Mouse (Mus musculus) 3T3-L1 (cell line): ENCODE measurements at regions not wholly inside any gene's neighbourhood (a gene's known extent, or its start where the extent isn't known, plus 50 kb on each side); places are given as distances from the start of the nearest gene placed in this dataset.

ENCODE experiments used
- DNase-seq: peaks from one replicate; pipeline ENCODE4 v3.0.0-alpha.2; 2015; ENCODE audit warnings: low read depth, low spot score

DNA sequence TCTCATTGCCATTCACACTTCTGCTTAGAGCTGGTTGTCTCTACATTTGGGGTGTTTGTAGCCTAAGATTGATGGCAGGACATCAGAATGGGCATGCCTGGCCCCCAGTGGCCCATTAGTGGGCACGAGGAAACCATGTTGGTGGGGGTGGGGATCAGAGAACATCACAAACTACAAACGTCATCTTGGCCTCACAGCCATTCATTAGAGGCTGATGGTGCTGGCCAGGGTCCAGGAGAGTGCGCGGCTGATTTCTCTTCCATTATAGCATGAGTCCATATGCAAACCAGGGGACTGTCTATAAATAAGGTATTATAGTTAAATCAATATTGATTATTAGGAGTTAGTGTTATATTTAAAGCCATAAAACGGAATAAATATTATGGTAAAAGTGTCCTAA lies 67.9 kb downstream of the 3100002H09Rik start:
- DNase-seq: no peak

GRCm38 (mm10) chr4:124538471-124538870 lies 72.1 kb downstream of the 3100002H09Rik start:
- DNase-seq: no peak

- no peak for DNase-seq
Measured at GRCm38 (mm10) chr4:124537681-124538080, 72.9 kb downstream of the 3100002H09Rik start.

DNA sequence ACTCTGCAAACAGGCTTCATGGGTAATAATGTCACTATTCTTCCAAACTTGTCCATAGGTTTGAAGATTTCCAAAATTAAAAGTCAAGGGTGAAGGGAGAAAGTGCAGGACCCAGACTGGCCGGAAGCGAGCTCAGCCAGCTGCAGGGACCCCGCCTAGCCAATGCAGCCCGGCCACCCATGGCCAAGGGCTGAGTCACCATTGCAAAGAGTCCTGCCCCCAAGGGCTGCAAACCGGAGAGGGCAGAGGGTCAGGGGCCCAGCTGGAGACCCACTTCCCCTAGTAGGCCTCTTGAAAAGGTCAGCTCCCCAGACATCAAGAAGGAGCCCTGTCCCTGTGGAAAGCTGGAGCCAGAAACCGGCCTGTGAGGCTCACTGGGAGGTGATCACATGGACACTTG lies 77.0 kb downstream of the 3100002H09Rik start:
- no peak for DNase-seq

DNA sequence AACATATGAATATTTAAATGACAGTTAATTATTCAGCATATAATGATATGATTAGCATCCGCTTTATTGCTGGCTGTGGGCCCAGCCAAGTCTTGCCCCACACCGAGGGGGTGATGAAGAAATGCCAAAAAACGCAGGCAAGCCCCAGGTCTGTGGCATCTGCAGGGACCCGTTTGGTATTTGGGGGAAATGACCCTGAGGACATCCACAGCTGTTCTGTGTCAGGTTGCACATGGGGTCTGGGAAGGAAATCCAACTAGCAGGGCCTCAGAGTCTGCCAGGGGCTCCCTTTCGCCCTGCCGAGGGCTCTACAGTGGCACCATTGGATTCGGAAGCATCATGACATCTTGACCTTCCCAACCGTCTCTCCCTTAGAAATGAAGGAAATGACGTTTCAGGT lies 80.0 kb downstream of the 3100002H09Rik start:
- no peak for DNase-seq

DNA sequence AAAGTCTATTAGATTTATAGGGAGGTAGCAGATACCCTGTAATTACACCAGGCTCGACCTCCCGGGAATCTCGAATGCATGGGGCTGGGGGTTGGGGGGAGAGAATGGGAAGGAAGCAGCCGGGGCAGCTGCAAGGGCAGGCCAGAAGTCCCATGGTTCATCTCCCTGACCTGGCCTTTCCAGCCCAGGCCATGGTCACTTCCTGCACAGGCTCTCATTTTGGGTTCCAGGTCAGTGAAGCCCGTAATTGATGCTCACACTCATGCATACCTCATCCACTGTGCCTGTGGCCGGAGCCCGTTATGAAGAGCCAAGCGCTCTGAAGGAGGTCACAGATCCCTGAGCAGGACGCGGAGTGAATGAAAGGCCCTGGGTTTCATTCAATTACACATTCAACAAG lies 83.8 kb downstream of the 3100002H09Rik start:
- DNase-seq: no peak

GRCm38 (mm10) chr4:124526362-124526761 lies 84.2 kb downstream of the 3100002H09Rik start:
- DNase-seq: no peak

DNA sequence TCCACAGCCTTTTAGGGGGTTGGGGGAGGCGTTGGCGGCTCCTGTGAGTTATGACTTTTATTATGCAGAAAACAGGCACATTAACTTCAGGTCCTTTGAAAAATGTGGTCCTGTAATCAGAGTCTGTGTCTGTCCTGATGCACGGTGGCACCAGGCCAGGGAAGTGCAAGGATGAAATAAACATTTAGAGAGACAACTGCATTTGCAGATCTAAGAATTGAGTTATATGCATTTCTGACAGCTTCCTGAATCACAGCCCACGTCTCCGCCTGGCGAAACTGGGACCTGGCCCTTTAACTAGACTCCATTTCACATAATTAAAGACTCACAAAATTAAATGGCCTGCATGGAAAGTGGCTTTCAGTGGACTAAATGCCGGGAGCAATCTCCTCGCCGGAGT lies 90.3 kb downstream of the 3100002H09Rik start:
- no peak for DNase-seq

- no peak for DNase-seq
Measured at GRCm38 (mm10) chr4:124511761-124512160, 98.8 kb downstream of the 3100002H09Rik start.

DNA sequence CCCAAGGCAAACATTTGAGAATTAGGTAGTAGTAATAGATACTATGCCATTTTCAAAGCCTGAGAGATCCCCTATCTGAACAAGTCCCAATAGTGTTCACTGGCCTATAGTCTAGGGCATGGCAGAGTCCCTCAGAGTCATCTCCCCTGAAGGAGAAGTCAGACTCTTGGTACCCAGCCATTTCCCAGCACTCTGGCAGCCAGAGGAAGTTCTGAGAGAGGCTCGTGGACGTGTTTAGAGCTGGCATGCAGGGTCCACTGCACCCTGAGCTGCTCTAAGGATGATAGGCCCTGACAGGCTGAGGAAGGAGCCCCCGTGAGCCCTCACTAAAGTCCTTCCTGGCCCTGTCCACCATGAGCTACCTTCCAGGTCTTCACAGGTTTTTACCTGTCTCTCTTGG lies 99.8 kb downstream of the 3100002H09Rik start:
- no peak for DNase-seq

- no peak for DNase-seq
Measured at GRCm38 (mm10) chr4:124509695-124510094, 100.9 kb downstream of the 3100002H09Rik start.

GRCm38 (mm10) chr4:124506083-124506647 lies 104.4 kb downstream of the 3100002H09Rik start:
- no peak for DNase-seq

GRCm38 (mm10) chr4:124501785-124502184 lies 108.8 kb downstream of the 3100002H09Rik start:
- no peak for DNase-seq

GRCm38 (mm10) chr4:124498043-124498442 lies 112.6 kb downstream of the 3100002H09Rik start:
- no peak for DNase-seq

DNA sequence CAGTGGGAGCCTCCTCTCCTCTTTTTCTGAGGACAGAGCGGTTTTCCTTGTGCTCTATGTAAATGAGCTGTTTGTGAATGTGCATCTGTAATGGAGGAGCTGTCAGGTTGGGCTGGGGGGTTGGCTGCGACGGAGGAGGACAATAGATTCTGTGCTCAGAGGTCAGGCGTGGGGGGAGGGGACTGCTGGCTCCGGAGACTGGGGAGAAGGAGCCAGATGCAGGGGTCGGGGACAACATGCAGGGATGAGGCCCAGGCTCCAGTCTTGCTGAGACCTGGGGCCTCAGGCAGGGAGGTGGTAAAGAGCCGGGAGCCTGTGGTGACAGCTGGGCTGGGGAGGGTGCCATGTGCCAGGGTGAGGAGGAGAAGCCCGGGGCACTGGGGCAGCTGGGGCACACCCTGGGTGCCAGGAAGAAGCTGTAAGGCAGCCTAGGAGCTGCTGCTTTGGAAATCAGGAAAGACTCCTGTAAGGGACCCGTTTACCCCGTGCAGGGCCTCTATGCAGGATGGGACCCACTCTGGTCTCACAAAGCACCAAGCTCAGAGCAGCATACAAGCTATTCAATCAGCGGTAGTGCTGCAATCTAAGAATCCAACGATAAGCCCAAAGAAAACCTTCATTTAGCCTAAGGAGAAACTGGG lies 124.5 kb downstream of the 3100002H09Rik start:
- DNase-seq: no peak

DNA sequence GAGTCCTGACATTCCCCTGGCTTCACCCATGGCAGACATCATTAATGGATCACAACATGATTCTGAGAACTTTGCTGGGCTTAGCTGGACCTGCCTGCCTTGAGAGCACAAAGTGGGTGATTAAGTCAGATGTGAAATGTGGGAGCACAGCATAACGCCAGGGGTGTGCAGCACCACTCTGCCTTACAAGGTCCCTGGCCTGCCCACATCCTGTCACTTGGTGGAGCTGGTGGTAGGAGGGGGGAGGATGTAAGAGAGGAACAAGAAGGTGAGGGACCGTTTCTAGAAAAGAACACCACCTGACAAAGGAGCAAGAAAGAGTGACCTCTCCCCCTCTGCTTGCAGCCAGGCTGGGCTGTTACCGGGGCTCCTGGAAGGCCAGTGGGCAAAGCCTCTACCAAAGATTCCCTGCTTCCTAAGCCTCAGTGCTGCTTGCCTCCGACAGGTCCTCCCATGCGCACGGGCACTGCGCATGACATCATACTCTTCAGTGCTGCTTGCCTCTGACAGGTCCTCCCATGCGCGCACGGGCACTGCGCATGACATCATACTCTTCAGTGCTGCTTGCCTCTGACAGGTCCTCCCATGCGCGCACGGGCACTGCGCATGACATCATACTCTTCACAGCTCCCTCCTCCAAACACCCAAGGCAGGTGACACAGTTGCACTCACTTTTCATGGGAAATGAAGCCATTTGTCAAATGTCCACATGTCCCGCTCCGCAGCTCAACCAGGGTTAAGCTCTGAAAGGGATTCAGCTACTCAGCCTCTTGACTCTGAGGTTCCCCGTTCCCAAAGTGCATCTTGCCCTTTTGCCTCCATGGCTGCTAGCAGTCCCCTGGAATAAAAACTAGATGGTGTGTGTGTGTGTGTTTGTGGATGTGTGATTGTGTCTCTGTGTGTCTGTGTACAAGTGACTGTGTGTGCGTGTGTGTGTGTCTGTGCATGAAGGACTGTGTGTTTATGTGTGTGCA lies 125.7 kb downstream of the 3100002H09Rik start:
- DNase-seq: no peak

DNA sequence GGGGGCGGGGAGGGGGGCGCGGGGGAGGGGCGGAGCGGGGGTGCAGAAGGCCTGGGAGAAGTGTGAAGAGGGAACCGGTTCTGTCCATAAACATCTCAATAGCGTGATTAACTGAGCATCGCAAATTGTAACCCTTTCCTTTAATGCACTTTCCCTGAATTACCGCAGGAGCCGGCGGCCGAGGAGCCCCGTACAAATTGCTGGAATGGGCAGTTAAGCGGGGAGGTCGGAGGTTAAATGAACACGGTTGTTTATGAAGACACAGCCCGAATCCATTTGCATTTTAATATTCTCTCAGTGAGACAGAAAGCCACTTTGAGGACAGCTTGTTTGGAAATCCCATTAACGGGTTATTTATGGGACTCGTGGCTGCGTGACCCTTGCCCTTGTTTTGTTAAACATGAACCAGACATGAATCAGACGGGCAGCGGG lies 132.7 kb downstream of the 3100002H09Rik start:
- DNase-seq: no peak

GRCm38 (mm10) chr4:124477359-124477868 lies 133.2 kb downstream of the 3100002H09Rik start:
- no peak for DNase-seq

GRCm38 (mm10) chr4:124465229-124465820 lies 145.3 kb downstream of the 3100002H09Rik start:
- no peak for DNase-seq

GRCm38 (mm10) chr4:124455511-124456338 lies 154.9 kb downstream of the 3100002H09Rik start:
- DNase-seq: no peak

GRCm38 (mm10) chr4:124451131-124451530 lies 159.5 kb downstream of the 3100002H09Rik start:
- no peak for DNase-seq
